Mouse (Mus musculus) regulatory T cell (primary cell): ENCODE measurements around the gene Ptges2.

ENCODE experiments used
- in situ Hi-C: fragments of 300-600 bp; cut with MboI, MseI; formaldehyde crosslinking; loops from one replicate; pipeline ENCODE4 v1.15.1; 2025; ENCODE audit warnings: high pct_unique_total_duplicates

Gene Ptges2

DNA sequence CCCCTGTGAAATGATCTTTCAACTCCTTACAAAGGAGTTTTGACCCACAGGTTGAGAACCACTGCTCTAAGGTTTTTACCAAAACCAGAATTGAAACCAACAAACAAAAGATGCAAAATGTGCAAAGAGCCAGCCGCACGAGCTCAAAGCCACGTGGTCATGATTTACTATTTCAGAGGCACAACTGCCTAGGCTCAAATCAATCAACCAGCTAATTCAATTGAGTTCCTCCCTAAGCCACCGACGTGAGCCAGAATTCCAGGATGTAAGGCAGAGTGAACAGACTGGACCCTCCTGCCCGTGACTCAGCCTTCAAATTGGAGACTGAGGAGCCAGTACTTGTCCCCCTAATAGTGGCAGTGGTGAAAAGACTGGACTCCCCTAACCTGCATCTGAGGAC lies 43.5 kb downstream of the Ptges2 start:
- in situ Hi-C loops, result no loop called here

DNA sequence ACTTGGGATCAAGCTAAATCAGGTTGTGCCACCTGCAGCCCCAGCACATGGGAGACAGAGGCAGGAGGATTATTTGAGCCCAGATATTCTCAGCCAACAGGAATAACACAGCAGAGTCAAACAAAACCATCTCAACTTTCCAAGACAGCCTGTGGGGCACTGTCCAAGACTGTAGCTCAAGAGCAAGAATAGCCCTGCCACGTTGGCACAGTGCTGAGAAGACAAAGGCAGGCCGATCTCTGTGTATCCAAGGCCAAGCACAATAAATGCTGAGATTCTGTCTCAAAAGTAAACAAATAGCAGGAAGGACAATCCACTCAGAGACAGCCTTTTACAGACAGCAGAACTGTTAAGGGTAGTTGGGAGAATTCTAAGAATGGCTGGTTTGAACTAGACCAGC lies 44.5 kb downstream of the Ptges2 start:
- in situ Hi-C loops, result no loop called here

DNA sequence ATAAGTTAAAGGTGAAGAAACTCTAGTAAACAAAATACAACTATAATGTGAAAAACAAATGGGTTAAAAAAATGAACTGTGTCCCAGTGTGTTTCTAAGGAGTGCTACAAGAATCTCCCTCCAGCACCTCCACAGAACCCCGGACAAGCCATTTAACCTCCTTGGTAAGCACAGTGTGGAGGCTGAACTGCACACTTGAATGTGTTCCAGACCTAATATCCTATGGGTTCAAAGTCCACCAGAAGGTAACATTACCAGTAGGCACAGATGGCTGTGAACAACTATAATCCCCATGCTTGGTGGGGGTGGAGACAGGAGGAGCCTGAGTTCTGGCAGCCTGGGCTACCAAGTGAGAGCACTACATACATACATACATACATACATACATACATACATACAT lies 44.9 kb downstream of the Ptges2 start:
- in situ Hi-C loops, result no loop called here

DNA sequence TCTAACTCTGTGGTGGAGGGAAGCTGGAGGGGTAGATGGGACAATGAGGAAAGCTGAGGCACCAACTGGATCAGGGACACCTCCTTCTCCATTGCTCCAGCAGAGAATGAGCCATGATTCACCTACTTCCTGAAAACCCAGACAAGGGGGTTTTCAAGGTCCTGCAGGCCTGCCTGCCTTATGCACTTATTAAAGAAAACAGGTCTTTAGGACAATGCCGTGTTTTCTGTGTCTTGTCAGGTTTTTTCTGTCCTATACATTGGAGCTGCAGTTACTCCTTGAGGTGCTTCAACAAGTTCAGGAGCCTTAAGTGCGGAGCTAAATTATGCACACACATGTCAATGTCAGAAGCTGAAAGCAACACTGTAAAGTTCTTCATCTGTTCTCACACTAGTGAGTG lies 45.9 kb downstream of the Ptges2 start:
- in situ Hi-C loops, result no loop called here

DNA sequence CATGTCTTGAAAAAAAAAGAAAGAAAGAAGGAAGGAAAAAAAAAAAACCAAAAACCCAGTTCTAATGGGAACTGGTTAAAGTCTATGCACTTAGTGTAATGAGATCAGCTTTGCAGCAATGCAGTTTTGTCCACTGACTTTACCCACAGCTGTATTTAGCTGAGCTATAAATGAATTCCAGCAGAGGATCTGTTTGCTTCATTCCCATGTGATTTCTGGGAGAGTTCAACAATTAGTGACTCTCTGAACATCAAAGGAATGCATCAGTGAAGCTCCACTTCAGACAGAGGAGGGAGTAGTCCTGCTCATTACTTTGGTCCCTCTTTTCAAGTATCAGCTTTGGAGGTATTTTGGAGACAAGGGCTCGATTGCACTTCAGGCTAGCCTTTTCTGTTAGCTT lies 49.8 kb downstream of the Ptges2 start:
- in situ Hi-C loops, result no loop called here

DNA sequence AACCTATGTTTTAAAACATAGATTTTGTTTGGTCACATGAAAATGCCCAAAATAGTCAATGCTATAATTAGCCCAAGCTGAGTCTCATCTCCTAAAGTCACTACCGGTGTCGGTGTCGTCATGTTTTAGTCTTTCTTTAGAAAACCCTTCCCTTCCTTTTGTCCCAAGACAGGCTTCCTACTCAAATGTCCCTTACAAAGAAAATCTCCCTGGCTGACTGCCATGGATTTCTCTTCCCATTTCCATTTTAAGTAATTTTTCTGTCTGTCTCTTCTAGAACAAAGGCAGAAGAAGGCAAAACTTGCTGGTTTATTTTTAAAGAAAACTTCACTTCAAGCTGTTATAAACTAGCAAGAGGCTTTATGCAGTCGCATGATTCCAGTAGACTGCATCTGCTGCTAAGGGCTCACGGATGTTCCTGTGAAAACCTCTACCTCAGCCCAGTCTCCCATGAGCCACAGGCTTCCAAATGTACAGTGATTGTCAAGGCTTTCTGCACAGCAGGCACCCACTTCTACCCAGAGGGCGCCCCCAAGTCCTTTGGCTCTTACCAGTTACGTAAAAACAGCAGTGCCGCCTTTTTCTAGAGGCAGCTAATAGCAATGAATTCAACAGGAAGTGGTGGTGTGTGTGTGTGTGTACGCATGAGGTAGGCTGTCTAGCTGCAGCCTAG lies 51.7 kb downstream of the Ptges2 start:
- in situ Hi-C loops, result no loop called here

DNA sequence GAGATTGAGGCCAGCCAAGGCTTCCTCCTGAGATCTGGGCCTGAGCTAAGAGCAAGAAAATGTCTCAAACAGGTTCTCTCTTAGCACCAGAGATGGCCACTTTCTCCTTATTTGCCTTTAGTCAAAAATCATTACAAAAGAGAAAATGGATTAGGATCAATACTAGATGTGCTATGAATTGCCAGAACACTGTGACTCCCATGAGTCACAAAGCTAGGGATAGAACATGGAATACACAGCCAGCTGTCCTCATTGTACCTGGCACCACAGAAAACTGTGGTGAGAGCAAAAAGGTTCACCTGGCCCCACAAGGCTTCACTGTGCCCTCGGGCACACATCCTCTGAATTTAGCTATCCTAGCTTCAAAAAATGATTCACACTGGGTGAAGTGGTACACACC lies 52.8 kb downstream of the Ptges2 start:
- in situ Hi-C loops, result no loop called here

DNA sequence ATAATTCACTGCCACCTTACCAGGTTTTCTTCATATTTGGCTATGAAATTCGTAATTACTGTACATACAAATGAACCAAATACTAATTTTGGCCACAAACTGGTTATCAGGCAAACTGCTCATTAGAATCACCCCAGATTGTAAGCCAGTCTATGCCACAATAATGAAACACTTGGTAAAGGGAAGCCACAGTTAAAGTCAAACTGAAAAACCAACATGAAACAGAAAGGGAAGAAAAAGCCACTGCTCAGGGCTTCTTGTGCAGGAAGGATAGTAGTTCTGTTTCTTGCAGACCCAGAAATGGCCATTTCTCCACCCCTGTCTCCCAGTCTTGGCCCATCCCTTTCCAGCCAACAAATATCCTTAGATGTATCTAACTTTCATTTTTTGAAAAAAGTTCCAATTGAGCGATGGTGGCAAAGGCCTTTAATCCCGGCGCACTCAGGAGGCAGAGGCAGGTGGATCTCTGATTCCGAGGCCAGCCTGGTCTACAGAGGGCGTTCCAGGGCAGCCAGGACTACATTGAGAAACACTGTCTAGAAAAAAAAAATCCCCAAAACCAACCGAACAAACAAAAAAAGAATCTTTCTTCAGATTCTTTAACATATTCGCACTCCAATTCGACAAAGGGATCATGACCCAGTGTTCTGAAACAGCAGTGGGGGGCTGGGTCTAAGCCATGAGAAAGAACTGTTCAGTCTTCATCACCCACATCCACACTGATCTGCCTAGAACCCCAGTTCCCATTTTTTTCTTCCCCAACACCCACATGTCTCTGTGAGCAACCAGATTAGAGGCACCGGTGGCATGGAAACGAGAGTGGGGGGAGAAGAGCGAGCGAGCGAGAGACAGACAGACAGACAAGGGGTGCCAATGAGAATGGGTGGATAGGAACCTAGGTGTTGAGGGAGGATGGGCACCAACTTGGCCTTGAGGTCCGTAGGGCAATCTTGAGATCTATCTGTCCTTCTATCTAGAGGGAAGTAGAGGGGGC lies 54.4 kb downstream of the Ptges2 start, which contains the start of gene Naif1:
Naif1 (plus strand) TSS at position 697 of the 994 bp plus-strand sequence.
- in situ Hi-C loops, result no loop called here

DNA sequence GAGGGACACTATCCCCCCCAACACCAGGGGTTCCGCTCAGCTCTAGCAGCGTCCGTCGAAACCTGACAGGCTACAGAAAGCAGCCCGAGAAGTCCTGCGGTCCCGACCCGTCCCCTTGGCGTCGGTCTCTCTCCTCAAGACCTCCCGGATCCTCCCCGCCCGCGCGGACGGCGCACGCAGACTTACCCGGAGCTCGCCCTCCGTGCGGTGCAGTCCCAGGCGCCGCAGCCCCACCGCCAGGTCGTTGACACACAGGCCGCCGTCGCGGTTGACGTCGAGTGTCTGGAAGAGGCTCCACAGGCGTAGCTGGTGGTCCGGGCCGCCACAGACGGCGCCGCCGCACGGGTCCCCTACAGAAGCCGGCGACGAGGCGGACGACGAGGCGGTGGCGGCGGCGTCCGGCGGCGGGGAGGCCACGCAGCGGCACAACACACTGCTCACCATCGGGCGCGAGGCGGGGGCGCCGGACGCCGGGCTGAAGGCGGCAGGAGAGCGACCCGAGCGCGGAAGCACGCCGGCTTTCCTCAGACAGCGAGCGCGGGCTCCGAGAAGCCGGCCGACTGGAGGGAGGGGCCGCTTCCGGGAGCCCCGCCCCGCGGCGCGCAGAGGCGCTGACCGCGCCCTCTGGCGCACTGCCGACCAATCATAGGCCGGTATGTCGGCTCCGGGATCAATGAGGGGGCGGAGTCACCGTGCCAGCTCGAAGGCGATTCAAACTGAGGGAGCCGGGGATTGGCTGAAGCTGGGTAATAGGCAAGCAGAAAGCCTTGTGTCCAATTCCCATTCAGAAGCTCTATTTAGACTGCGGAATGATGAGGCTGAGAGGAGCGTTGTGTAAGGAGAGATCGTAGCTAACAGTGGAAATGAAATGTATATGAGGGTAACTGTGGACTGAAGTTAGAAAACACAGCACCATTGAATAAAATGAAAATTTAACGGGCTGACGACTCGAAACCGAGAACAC lies 55.5 kb downstream of the Ptges2 start, which contains the start of gene Slc25a25:
Slc25a25 (minus strand) TSS at position 565 of the 964 bp plus-strand sequence.
- in situ Hi-C loops, result no loop called here

DNA sequence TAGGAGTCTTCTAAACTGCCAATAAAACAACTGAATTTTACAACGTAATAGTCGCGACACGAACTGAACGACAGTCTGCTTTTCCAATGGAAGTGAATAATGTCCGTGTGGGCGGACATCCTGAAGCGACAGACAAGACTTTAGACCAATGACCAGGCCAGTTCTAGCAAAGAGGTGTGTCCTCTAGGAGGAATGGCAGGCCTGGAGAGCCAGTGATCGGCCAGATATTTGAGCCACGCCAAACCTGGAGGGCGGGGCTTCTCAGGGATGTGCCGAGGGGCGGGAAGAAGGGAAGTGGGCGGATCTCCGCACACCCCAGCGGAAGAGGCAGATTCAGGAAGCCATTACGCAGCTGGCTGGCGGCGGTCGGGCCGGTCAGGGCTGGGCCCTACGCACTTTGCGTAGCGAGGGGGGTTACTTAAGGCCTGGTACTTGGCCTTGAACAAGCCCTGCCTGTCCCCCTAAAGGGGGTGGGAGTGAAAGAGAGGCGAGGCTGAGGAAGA lies 56.2 kb downstream of the Ptges2 start:
- in situ Hi-C loops, result no loop called here

DNA sequence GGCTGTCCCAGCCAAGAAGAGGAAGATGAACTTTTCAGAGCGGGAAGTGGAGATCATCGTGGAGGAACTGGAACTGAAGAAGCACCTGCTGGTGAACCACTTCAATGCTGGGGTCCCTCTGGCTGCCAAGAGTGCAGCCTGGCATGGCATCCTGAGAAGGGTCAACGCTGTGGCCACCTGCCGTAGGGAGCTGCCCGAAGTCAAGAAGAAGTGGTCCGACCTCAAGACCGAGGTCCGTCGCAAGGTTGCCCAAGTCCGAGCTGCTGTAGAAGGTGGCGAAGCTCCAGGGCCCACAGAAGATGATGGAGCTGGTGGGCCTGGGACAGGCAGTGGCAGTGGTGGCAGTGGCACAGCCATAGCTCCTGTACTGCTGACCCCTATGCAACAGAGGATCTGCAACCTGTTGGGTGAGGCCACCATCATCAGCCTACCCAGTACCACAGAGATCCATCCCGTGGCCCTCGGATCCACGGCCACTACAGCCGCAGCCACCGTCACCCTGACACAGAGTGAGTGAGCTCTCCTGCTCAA lies 56.8 kb downstream of the Ptges2 start:
- in situ Hi-C loops, result no loop called here

DNA sequence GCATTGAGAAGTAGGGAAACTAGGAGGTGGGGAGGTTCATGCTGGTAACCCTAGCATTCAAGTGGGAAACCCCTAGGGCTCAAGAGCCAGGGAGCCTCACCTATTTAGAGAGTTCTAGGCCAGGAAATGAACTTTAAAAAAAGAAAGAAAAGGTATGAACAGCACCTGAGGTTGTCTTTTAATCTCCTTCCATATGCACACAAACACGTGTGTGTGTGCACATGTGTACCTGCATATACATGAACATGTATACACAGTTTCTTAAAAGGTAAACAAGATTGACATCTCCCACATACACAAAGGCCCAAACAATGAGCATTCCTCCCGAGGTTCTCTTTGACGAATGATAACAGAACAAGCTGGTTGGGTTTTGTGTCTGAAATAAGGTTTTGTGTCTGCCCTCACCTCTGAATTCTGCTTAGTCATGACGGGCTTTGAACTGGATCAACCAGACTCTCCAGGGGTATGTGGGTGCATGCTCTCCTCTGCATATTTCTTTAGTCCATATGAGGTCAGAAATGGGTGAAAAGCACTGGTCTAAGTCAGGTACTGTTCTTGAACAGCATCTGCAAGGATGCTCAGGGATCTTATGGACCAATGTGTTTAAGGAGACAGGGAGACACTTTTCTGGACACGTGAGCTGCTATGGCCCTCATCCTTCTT lies 58.1 kb downstream of the Ptges2 start:
- in situ Hi-C loops, result no loop called here

DNA sequence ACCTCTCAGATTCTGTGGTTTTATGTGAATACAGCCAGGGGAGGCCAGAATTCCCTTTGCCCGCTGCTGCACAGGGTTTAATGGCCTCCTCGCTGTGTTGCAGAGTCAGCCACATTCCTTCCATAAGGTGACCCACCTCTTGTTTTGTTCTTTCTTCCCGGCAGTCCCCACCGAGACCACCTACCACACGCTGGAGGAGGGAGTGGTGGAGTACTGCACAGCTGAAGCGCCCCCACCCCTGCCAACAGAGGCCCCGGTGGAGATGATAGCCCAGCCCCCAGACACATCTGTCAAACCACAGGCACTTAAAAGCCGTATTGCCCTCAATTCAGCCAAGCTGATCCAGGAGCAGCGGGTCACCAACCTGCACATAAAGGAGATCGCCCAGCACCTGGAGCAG lies 58.9 kb downstream of the Ptges2 start:
- in situ Hi-C loops, result no loop called here

DNA sequence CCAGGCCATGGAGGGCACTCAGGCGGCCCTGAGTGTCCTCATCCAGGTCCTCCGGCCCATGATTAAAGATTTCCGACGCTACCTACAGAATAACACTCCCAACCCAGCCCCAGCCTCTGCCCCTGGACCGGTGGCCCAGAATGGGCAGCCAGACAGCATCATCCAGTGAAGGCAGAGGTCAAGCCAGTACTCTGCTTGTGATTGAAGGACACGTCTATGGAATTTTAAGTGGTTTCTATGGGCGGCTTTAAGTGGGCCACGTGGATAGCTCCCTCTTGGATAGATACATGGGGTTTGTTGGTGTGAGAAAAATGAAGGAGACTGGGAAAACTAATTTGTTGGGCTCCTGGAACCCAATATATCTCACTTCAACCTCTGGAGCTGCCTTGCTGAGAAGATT lies 59.4 kb downstream of the Ptges2 start:
- in situ Hi-C loops, result no loop called here
